Mouse (Mus musculus) regulatory T cell (primary cell): ENCODE data around the gene Hist1h4c.

Experiments
- in situ Hi-C: fragments of 300-600 bp; cut with MboI, MseI; formaldehyde crosslinking; loops from one replicate; pipeline ENCODE4 v1.15.1; 2025; ENCODE audit warnings: high pct_unique_total_duplicates

Gene Hist1h4c

DNA sequence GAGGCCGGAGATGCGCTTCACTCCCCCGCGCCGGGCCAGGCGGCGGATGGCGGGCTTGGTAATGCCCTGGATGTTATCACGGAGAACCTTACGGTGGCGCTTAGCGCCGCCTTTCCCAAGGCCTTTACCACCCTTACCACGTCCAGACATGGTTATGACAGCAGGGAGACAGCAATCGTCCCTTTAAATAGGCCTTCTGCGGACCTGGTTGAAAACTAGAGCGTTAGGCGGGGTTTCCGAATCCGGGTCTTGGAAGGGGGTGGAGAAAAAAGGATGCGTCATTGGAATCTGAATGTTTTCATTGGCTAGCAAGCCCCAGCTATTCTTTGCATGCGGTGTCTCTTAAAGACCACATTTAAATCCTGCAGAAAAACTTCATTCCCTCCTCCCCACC lies at the start of gene Hist1h4c:
Gene Hist1h4c, minus strand, starts transcription at position 155 of the 394 bp plus-strand sequence.
- in situ Hi-C loops: no loop called here

DNA sequence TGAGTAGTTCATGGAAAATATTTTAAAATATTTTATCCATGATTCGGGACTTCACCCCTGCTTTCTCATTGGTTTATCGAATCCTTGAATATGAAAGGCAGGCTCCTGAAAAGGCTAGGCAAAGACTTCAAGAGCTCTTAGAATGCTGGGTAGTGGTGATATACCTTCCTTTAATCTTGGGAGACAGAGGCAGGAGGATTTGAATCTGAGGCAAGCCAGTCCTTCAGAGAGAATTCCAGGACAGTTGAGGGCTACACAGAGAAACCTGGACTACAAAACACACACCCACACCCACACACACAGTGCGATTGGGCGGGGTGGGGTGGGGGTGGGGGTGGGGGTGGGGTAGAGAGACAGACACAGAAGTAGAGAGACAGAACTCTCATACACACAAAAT lies 49.6 kb upstream of the Hist1h4c start:
- in situ Hi-C loops: loop anchor here (5.0 to 25.0 kb wide), 3 partner anchors 166 to 1961 kb away; partner anchors contain the start of genes Hist1h1b, Hist1h2ah, Hist1h2an and Hist1h2bk

DNA sequence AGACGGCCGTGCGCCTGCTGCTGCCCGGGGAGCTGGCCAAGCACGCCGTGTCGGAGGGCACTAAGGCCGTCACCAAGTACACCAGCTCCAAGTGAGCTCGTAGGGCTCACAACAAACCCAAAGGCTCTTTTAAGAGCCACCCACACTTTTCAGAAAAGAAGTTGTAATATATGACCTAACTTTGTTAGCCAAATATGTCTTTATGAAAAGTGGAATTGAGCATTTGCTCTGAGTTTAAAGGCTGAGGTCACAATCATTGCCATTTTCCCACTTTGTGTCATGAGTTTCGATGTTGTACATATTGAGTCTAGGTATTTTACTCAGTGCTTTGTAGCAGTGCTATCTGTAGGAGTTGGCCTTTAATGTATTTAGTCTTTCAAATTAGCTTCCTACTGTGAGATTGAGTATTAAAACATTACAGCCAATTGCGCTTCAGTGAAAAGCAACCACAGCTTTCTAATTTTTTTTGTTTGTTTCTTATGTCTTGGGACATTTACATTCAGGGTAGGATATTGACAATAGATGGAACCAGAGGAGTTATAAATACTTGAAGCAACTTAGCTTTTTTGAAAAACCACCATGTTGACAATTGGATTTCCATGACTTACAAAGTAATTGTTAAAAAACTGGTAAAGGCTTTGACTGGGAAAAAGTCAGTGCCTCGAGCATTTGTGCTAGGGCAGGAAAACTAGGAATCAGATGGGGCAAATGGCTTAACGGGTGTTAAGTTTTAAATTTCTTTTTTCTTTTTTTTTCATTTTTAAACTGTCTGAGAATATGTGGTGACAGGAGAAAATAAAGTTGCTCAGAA lies 49.0 kb upstream of the Hist1h4c start:
- in situ Hi-C loops: loop anchor here (5.0 to 25.0 kb wide), 3 partner anchors 165 to 1960 kb away; partner anchors contain the start of genes Hist1h1b, Hist1h2ah, Hist1h2an and Hist1h2bk

DNA sequence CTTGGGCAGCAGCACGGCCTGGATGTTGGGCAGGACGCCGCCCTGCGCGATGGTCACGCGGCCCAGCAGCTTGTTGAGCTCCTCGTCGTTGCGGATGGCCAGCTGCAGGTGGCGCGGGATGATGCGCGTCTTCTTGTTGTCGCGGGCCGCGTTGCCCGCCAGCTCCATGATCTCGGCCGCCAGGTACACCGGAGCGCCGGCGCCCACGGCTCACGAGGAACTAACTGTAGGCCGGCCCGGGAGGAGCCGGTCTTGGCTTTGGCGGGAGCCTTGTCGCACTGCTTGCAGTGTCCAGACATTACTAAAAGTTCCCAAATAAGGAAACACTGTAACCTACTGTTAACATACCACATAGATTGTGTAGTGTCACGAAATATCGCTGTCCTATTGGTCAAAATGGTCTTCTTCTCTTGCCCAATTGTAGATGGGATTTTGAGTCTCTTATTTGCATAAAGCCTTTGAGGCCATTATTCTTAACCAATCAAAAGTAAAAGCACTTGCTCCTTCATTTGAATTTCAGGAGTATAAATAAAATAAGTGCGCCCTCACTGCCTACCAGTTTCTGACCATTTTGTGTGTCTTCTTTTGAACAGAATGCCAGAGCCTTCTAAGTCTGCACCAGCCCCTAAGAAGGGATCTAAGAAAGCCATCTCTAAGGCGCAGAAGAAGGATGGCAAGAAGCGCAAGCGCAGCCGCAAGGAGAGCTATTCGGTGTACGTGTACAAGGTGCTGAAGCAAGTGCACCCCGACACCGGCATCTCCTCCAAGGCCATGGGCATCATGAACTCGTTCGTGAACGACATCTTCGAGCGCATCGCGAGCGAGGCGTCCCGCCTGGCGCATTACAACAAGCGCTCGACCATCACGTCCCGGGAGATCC lies 48.2 kb upstream of the Hist1h4c start, which contains the start of gene Hist1h2bb:
Gene Hist1h2bb, plus strand, starts transcription at position 534 of the 880 bp plus-strand sequence.
- in situ Hi-C loops: loop anchor here (5.0 to 25.0 kb wide), 3 partner anchors 164 to 1959 kb away; partner anchors contain the start of genes Hist1h1b, Hist1h2ah, Hist1h2an and Hist1h2bk

DNA sequence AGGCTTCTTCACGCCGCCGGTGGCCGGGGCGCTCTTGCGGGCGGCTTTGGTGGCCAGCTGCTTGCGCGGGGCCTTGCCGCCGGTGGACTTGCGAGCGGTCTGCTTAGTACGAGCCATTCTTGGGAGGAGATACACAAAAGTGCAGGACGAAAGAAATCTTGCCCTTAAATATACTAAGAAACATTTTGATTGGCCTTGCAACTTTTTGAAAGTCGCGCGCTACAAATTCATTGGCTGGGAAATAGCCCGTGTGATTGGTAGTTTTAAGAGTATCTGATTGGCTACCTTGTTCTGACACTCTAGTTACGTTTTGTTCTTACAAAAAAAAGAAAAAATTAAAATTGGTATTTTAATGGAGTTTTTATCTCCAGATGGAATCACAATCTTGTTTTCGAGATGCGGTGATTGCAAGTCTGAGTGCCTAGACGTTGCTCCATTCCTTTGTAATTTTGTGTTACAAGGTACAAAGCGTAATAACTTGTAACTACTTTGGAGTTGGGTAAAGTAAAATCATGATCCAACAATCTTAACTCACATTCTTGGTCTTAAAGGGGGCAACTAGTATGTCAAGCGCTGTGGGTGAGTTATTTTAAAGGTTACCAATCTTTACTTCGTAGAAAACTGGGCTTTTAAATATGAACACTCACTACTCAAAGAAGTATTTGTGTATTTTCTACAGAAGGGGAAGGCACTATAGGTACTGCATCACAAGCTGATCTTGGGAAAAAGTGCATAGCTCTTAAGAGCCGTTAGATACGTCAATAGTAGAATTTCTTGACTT lies 47.3 kb upstream of the Hist1h4c start, which contains the start of gene Hist1h3c:
Gene Hist1h3c, minus strand, starts transcription at position 222 of the 781 bp plus-strand sequence.
- in situ Hi-C loops: loop anchor here (5.0 to 25.0 kb wide), 3 partner anchors 163 to 1958 kb away; partner anchors contain the start of genes Hist1h1b, Hist1h2ah, Hist1h2an and Hist1h2bk

DNA sequence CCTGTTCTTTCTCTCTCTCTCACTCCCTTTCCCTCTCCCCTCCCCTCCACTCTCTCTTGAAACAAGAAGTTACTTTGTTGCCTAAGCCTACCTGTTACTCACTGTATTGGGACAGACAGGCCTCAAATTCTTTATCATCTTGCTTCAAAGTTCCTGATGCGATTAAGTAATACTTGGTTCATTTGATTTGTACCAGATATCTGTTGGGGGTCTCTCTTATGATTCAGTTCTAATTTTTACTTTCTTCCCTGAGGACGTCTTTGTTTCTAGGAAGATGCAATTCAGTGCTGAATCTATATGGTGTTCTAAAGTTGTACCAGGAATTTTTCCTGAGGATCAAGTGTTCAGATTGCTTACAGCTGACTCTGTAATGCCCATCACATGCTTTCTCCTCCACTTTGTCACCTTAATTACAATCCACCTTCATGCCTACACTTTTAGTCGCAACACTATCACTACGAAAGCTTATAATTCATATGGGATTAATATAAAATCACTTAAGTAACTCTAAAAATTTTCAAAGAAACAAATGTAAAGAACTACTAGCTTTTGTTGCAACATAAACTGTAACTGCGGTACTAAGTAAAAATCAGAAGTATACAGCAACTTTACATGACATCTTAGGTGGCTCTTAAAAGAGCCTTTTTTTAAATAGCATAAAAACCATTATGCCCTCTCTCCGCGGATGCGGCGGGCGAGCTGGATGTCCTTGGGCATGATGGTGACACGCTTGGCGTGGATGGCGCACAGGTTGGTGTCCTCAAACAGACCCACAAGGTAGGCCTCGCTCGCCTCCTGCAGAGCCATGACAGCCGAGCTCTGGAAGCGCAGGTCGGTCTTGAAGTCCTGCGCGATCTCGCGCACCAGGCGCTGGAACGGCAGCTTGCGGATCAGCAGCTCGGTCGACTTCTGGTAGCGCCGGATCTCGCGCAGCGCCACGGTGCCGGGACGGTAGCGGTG lies 46.4 kb upstream of the Hist1h4c start:
- in situ Hi-C loops: loop anchor here (5.0 to 25.0 kb wide), 3 partner anchors 162 to 1957 kb away; partner anchors contain the start of genes Hist1h1b, Hist1h2ah, Hist1h2an and Hist1h2bk

DNA sequence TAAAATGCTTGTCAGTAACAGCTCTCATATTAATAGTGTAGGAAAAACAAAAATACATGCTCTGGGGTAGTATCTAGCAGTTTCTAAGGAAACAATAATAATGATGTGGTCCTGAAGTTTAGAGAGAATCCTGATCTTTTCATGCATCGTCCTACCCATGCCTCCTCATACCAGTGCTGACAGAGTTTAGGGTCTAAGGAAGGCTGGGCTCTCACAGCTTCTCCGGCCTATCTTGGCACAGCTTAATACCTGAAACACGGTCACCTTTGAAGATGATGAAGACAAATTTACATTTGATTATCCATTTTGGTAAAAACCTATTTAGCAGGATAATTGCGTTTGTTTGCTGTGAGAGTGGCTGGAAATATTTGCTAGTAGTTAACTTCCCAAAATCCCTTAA lies 45.7 kb upstream of the Hist1h4c start:
- in situ Hi-C loops: loop anchor here (10.0 to 25.0 kb wide), 2 partner anchors 1709 to 1957 kb away; partner anchors contain the start of genes Hist1h1b, Hist1h2ah, Hist1h2an and Hist1h2bk

DNA sequence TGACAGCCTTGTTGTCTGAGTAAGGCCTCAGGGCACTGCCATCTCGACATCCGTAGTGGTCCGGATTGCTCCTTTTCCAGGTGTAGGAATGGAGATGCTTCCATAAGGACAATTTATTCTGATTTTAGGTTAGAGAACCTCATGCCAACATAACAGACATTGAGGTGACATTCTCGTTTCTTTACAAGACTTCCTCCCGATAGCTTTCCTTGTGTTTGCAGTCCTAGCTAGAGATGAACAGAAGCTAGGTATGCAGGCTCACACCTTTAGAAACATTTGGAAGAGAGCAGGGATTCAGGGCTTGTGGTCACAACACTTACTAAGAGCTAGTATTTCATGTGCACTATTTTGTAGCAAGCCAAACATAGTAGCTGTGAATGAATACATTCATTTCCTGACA lies 45.0 kb upstream of the Hist1h4c start:
- in situ Hi-C loops: loop anchor here (10.0 to 25.0 kb wide), 2 partner anchors 1708 to 1956 kb away; partner anchors contain the start of genes Hist1h1b, Hist1h2ah, Hist1h2an and Hist1h2bk

DNA sequence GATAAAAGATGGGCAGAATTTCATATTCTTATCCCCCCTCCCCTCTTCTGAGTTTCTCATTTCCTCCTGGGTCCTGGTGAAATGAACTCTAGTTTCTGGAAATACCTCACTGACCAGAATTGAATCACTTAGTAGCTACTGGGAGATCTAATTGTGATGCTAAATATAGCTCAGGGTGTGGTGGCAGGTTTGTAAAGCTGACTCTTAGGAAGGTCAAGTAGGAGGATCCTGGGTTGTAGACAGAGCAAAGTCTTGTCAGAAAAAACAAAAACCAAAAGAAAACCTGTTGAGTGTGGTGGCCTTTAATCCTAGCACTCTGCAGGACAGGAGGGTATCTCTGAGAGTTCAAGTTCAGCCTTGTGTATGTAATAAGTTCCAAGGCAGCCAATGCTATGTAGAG lies 43.8 kb upstream of the Hist1h4c start:
- in situ Hi-C loops: loop anchor here (10.0 to 25.0 kb wide), 2 partner anchors 1707 to 1955 kb away; partner anchors contain the start of genes Hist1h1b, Hist1h2ah, Hist1h2an and Hist1h2bk

DNA sequence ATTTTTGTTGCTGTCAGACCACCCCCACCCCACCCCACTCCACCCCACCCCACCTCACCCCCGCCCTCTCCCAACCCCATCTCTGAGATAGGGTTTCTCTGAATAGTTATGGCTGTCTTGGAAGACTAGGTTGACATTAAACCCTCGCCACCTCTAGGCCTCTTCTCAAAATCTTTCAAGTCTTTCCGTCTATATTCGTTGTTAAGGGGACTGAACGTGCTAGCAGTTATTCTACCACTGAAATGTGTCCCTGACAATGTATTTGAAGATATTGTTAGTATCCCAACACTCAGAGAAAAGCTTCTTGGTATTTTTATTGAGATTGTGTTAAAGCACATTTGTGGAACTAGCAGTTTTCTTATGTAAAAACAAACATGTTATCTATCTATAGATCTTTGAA lies 42.7 kb upstream of the Hist1h4c start:
- in situ Hi-C loops: loop anchor here (10.0 to 25.0 kb wide), 2 partner anchors 1706 to 1954 kb away; partner anchors contain the start of genes Hist1h1b, Hist1h2ah, Hist1h2an and Hist1h2bk

DNA sequence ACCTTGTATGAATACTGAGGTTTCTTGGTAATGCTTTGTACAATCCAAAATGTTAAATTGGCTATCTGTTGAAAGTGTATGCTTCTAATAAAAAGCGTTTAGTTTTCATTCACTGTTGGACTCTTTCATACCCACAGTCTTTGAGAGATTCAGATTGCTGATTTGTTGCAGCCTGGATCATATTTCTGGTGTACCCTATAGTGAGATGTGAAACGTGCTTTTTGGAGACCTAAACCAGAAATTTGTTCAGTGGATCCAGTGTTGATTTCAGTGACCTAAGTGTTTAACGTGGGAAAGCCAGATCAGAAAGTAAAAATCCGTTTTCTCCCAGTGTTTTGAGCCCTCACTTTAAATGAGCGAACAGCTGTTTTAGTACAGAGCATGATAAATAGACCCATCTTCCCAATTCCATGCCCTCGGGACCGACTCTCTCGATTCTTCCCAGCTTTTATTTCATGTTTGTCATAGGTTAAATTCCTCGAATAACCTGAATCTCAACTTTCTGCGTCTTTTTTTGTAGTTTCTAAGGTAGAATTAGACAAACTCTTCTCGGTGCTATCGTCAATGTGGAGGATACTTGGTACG lies 42.1 kb upstream of the Hist1h4c start:
- in situ Hi-C loops: loop anchor here (10.0 to 25.0 kb wide), 2 partner anchors 1706 to 1953 kb away; partner anchors contain the start of genes Hist1h1b, Hist1h2ah, Hist1h2an and Hist1h2bk

DNA sequence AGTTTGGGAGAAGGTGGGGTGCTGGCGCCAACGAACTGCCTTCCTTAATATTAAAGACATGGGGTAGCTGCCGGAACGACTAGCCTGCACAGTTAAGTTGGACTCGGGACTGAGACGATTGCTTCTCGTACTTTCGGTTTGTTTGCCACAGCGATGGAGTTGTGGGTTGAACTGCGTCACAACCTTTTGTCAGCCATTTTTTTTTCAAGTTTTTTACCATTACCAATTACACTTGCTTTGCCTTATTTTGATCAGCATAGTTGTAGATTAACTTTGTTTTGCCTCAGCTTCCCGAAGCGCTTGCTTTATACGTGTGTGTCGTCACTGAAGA lies 41.6 kb upstream of the Hist1h4c start:
- in situ Hi-C loops: loop anchor here (10.0 to 25.0 kb wide), 2 partner anchors 1705 to 1953 kb away; partner anchors contain the start of genes Hist1h1b, Hist1h2ah, Hist1h2an and Hist1h2bk

DNA sequence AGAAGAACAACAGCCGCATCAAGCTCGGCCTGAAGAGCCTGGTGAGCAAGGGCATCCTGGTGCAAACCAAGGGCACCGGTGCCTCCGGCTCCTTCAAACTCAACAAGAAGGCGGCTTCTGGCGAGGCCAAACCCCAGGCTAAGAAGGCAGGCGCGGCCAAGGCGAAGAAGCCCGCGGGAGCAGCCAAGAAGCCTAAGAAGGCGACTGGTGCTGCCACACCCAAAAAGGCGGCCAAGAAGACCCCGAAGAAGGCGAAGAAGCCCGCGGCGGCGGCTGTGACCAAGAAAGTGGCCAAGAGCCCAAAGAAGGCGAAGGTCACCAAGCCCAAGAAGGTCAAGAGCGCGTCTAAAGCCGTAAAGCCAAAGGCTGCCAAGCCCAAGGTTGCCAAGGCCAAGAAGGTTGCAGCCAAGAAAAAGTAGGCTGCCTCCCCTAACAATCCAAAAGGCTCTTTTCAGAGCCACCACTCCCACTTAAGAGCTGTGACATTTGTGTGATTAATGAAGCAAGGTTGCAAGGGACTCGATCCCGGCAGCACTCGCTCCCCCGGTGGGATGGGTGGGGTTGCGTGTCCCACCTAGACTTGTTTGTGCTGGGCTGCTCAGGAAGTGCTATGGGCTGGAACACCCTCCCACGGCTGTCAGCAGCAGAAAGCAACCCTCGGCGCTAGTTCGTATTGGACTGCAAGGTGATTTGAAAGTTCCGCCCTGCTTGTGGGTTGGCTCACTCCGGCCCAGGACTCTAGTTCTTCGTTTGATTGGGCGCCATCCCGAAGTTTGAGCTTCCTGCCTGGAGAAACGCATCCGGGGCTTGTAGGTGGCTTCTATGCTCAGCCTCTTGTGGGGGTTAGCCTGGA lies 41.0 kb upstream of the Hist1h4c start:
- in situ Hi-C loops: loop anchor here (25.0 kb wide), 1 partner anchor 1952 kb away; the partner anchor contains the start of genes Hist1h1b, Hist1h2an, Hist1h2bp and Hist1h3i

DNA sequence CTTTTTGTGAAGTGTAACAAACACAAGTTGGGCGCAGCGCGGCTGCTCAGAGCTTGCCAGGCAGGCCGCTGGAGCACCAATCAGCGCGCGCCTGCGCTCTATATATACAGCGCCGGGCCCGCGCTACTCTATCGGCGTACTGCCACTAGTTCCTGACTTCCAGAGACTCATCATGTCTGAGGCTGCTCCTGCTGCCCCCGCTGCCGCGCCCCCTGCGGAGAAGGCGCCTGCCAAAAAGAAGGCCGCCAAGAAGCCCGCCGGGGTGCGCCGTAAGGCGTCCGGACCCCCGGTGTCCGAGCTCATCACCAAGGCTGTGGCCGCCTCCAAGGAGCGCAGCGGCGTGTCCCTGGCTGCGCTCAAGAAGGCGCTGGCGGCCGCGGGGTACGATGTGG lies 40.4 kb upstream of the Hist1h4c start, which contains the start of gene Hist1h1c:
Gene Hist1h1c, plus strand, starts transcription at position 132 of the 392 bp plus-strand sequence.
- in situ Hi-C loops: loop anchor here (25.0 kb wide), 1 partner anchor 1951 kb away; the partner anchor contains the start of genes Hist1h1b, Hist1h2an, Hist1h2bp and Hist1h3i

DNA sequence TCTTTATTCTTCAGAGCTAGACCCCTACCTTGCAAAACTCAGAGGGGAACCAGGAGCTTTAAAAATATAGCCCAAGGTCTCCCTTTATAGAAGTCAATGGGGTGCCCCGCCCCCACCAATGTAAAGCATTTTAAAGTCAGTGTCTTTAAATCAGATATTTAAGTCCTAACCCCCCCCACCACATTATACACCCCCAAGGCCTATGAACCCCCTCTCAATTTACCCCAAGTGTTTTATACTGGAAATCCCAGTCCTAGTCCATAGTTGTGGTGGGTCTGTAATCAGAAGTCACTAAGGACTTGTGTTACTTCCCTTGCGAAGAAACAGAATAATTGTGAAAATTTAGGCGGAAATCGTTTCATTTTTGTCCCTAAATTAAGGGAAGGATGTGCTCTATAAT lies 39.8 kb upstream of the Hist1h4c start:
- in situ Hi-C loops: loop anchor here (25.0 kb wide), 1 partner anchor 1951 kb away; the partner anchor contains the start of genes Hist1h1b, Hist1h2an, Hist1h2bp and Hist1h3i

DNA sequence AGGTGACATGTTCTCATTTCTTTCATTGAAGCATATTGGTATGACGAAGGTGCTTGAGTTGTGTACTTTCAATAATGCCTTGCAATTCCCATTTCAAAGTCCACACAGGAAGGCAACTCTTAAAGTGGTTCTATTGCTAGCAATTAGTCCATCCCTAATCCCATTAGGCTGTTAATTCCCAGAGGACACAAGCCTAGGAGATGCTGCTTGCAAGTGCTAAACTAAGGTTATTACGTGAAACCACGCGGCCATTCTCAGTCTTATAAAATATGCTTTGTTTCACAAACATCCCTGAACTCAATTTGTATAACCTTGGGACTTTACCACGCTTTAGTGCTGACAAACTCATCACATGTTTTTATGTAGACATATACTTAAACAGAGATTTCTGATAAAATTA lies 38.8 kb upstream of the Hist1h4c start:
- in situ Hi-C loops: loop anchor here (25.0 kb wide), 1 partner anchor 1950 kb away; the partner anchor contains the start of genes Hist1h1b, Hist1h2an, Hist1h2bp and Hist1h3i
